Mouse (Mus musculus) liver, postnatal 0 days (tissue): Measurements from ENCODE around the gene Suz12.

Experiments used
- CTCF ChIP-seq: sonication (generic); IDR thresholded peaks from 2 replicates; pipeline ENCODE4 v1.5.1; 2016; ENCODE audit warnings: antibody characterized with exemption, low read depth
- EP300 ChIP-seq: IDR thresholded peaks from 2 replicates; pipeline ENCODE4 v1.6.1; 2016; ENCODE audit warnings: antibody characterized with exemption, low read depth, mild to moderate bottlenecking

DNA sequence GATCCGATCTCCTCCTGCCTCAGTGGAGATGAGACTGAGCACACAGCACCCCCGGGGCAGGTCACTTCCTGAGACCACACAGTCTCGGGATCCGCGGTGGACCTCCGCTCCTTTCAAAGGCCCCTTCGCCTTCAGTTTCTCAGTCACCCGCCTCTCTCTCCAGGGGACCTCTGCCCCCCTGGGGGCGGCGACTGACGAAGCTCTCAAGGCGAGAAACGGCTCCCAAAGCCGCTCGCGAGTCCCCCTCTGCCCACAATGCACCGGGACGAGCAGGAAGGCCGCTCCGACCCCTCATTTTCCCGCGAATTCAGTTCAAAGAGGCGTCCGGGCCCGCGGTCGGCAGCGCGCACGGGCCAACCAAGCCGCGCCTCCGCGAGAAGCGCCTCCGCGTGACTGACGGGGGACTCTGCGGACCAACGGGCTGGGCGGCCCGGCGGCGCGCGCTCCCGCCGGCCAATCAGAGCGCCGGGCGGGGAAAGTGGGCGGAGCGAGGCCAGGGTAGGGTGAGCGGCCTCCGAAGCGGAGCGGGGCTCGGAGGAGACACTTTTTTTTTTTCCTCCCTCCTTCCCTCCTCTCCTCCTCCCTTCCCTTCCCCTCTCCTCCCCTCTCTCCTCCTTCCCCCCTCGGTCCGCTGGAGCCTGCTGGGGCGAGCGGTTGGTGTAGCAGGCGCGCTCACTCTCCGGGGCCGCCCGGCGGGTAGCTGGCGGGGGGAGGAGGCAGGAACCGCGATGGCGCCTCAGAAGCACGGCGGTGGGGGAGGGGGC, at the start of gene Suz12:
- TF ChIP-seq CTCF (0 out of 2 replicates have a peak, but pooled peaks have one; percentile 1), EP300 (no peak)
